ENCODE assay signal across 10 mouse cellular contexts in the genomic region with DNA sequence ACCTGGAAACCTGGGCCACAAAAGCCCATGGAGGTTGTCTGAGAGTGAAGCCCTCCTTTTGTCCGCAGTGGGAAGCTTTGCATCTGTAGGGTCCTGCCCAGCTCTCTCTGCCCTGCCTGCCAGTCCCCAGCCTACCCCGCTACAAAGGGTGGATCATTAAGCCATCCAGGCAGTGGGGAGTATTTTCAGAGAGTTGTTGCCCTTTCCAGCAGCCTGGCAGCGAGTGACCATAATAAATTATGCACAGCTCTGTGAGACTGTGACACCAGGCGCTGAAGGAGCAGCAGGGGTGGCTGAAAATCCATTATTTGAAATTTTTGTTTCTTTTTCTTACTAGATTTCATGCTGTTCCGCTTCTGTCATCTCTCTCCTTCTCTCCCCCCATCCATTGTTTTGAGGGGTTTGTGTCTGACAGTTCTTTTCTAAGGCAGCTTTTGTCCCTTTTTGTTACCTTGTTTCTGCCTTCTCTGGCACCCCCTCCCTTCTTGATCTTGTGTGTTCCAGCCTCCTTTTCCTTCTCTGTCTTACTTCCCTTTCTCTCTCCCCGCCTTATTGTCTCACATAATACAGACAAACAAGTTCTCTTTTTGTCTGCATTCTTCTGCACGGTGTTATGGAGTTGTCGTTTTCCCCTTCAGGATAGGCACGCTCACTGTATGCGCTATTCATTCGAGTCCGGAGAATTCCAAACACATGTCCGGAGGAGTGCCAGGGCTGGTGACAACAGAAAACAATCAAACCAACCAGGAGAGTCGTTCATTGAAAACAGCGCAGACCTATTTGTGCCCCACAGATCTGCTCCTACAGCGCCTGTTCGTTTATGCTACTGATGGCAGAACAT.
A peak's percentile ranks its signal among the peaks of the same experiment; 100 is the strongest.
DNase-seq lines count a peak whose midpoint lies in the region; ATAC-seq and TF ChIP-seq lines count a peak whose summit lies in the region.
"Had no signal": no experiment of that assay in that cellular context is flagged by ENCODE, and none has a peak within 500 bp of the region (broad histone marks: within the 10 kb centered on the region; RNA-seq: fewer than 3 reads in every experiment).

No protein-coding gene starts in this region.

- no peaks in the 10 kb centered on the region; the same call in 1 of the 2 replicates for H3K27me3 ChIP-seq in cerebellum, adult 2 months (ENCODE audit: control insufficient read depth, insufficient read depth, low read length)
- no peaks in the 10 kb centered on the region for H3K27me3 ChIP-seq in lung, embryonic 16.5 days (ENCODE audit: control insufficient read depth, insufficient read depth, low read depth, low read length)
- H3K27me3 ChIP-seq in hindbrain, postnatal 0 days (ENCODE audit: insufficient read depth, low read length) = no peaks in the 10 kb centered on the region
- no peaks in the 10 kb centered on the region for H3K27me3 ChIP-seq in heart, embryonic 10.5 days (ENCODE audit: insufficient read depth, poor library complexity, severe bottlenecking)

- H3K4me1 ChIP-seq in cerebellum, adult 2 months (ENCODE audit: control insufficient read depth, insufficient read depth, low read length) = no peaks in the 10 kb centered on the region
- H3K4me1 ChIP-seq in lung, embryonic 16.5 days (replicated peaks; ENCODE audit: control insufficient read depth, insufficient read depth, low read length) = no peaks in the 10 kb centered on the region
- H3K4me1 ChIP-seq in hindbrain, postnatal 0 days (ENCODE audit: insufficient read depth, low read length) = 0 out of 2 replicates have a peak, but pooled peaks cover 6% of the 10 kb centered on the region
- no peaks in the 10 kb centered on the region for H3K4me1 ChIP-seq in heart, embryonic 10.5 days

- H3K9ac ChIP-seq in lung, embryonic 16.5 days (ENCODE audit: low read length) = no peak overlapping the region
- peak overlapping the region; percentile 9; the same call in 1 of the 2 replicates for H3K9ac ChIP-seq in hindbrain, postnatal 0 days (replicated peaks; ENCODE audit: low read length)

- 8% methylated on average over 17 of the region's 17 CpGs for WGBS in cerebellum, adult 2 months
- WGBS in lung, embryonic 16.5 days = 48% methylated on average over 17 of the region's 17 CpGs
- 8% methylated on average over 17 of the region's 17 CpGs for WGBS in hindbrain, postnatal 0 days
- WGBS in heart, embryonic 10.5 days = 59% methylated on average over 17 of the region's 17 CpGs

- no peaks in the 10 kb centered on the region for H3K36me3 ChIP-seq in lung, embryonic 16.5 days (ENCODE audit: control insufficient read depth, insufficient read depth, low read length)
- H3K36me3 ChIP-seq in hindbrain, postnatal 0 days (ENCODE audit: insufficient read depth, low read length) = no peaks in the 10 kb centered on the region
- H3K36me3 ChIP-seq in heart, embryonic 10.5 days = no peaks in the 10 kb centered on the region

- ATAC-seq in lung, embryonic 16.5 days (ENCODE audit: low read depth) = no peak
- peak; percentile 87 for ATAC-seq in hindbrain, postnatal 0 days

- no peaks in the 10 kb centered on the region for H3K9me3 ChIP-seq in lung, embryonic 16.5 days (ENCODE audit: control insufficient read depth, low read length)
- no peaks in the 10 kb centered on the region for H3K9me3 ChIP-seq in hindbrain, postnatal 0 days (ENCODE audit: low read length)
- H3K9me3 ChIP-seq in heart, embryonic 10.5 days = no peaks in the 10 kb centered on the region

- no peak for TF ChIP-seq CTCF in cerebellum, adult 2 months (IDR thresholded peaks at IDR 0.05; ENCODE audit: borderline replicate concordance, insufficient read depth, low read depth, low read length)
- TF ChIP-seq CTCF in hindbrain, postnatal 0 days (IDR thresholded peaks at IDR 0.05; ENCODE audit: low read depth) = no peak

- no peak overlapping the region for H3K27ac ChIP-seq in cerebellum, adult 2 months (ENCODE audit: insufficient read depth, low read length)
- no peak overlapping the region for H3K27ac ChIP-seq in lung, embryonic 16.5 days (ENCODE audit: low read length)
- H3K27ac ChIP-seq in hindbrain, postnatal 0 days = no peak overlapping the region
- no peak overlapping the region for H3K27ac ChIP-seq in heart, embryonic 10.5 days
- H3K27ac ChIP-seq: gastrocnemius, adult 2 months had no signal

- peak in 1 of 2 experiments; percentile 2 for DNase-seq in cerebellum, adult 2 months
- no peak for DNase-seq in cerebellum, adult 11-12 months
- DNase-seq in lung, postnatal 14 days = no peak
- peak; percentile 60 for DNase-seq in hindbrain, postnatal 0 days (ENCODE audit: low spot score)
- peak; percentile 8 for DNase-seq in telencephalon, adult 2 months (ENCODE audit: low read depth, low spot score)
- DNase-seq in heart, embryonic 10.5 days (ENCODE audit: low spot score) = no peak
- DNase-seq in left cerebral cortex, adult 9 months (ENCODE audit: low spot score in 2 of 2) = no peak
- DNase-seq: gastrocnemius, adult 2 months; liver had no signal

- TF ChIP-seq POLR2A in cerebellum, adult 2 months (IDR thresholded peaks at IDR 0.05; ENCODE audit: borderline replicate concordance, insufficient read depth, low read length) = no peak

- H3K4me3 ChIP-seq in cerebellum, adult 2 months (replicated peaks; ENCODE audit: insufficient read depth, low read depth, low read length) = peak overlapping the region; percentile 19
- H3K4me3 ChIP-seq in lung, embryonic 16.5 days (ENCODE audit: low read length) = no peak overlapping the region
- peak overlapping the region; percentile 33 for H3K4me3 ChIP-seq in hindbrain, postnatal 0 days (ENCODE audit: low read length)
- H3K4me3 ChIP-seq in heart, embryonic 10.5 days = no peak overlapping the region
- H3K4me3 ChIP-seq: gastrocnemius, adult 2 months had no signal

- 0 out of 2 replicates have a peak overlapping the region, but pooled peaks have one; percentile 9 for H3K4me2 ChIP-seq in lung, embryonic 16.5 days (ENCODE audit: low read depth, low read length)
- peak overlapping the region; percentile 55 for H3K4me2 ChIP-seq in hindbrain, postnatal 0 days (ENCODE audit: low read depth, low read length)

Comparison
In these comparisons a context has a peak if more than half of its experiments do, and no peak if none do; other contexts are left out.
1. DNase-seq: peak in hindbrain, postnatal 0 days (single experiment) and telencephalon, adult 2 months (single experiment); none in cerebellum, adult 11-12 months (single experiment), lung, postnatal 14 days (single experiment), heart, embryonic 10.5 days (single experiment) and left cerebral cortex, adult 9 months (0 of 2).
2. H3K4me3 ChIP-seq: peak in cerebellum, adult 2 months (single experiment) and hindbrain, postnatal 0 days (single experiment); none in lung, embryonic 16.5 days (single experiment) and heart, embryonic 10.5 days (single experiment).